Mouse (Mus musculus): ENCODE data around the gene Kank1. TPM values are rescaled to one million over a fixed set of nuclear protein-coding genes. Genes with fewer than 3 reads are reported as not detected.

Kank1 gene
- total and polyA plus RNA-seq, 2 experiments = 31.7 to 33.6 TPM

GRCm38 (mm10) chr19:25253628-25254027 lies 16.9 kb downstream of the Kank1 start:
- 93% methylated on average over 3 of the region's 3 CpGs for WGBS
- H3K4me3 ChIP-seq (ENCODE audit: insufficient read depth, low read depth, low read length) = no peak overlapping the region
- no peaks in the 10 kb centered on the region for H3K27me3 ChIP-seq (ENCODE audit: control insufficient read depth, insufficient read depth, low read length)
- TF ChIP-seq CTCF (IDR thresholded peaks at IDR 0.05; ENCODE audit: low read depth, low read length) (no peak), POLR2A (IDR thresholded peaks at IDR 0.05; ENCODE audit: extremely low read depth, insufficient read depth, low read length) (no peak)
- no peak overlapping the region for H3K27ac ChIP-seq (replicated peaks; ENCODE audit: insufficient read depth, low read depth, low read length)
- no peak for DNase-seq (ENCODE audit: extremely low read depth, low read depth, low spot score)
- no peaks in the 10 kb centered on the region for H3K36me3 ChIP-seq (ENCODE audit: control insufficient read depth, insufficient read depth, low read length)
- no peaks in the 10 kb centered on the region for H3K4me1 ChIP-seq (ENCODE audit: control insufficient read depth, insufficient read depth, low read length)
- no peaks in the 10 kb centered on the region for H3K79me2 ChIP-seq (ENCODE audit: control insufficient read depth, insufficient read depth, low read length)
- H3K9ac ChIP-seq (ENCODE audit: low read depth, low read length) = no peak overlapping the region

- no peak overlapping the region for H3K9ac ChIP-seq (ENCODE audit: low read depth, low read length)
- no peaks in the 10 kb centered on the region for H3K79me2 ChIP-seq (ENCODE audit: control insufficient read depth, insufficient read depth, low read length)
- H3K27ac ChIP-seq (replicated peaks; ENCODE audit: insufficient read depth, low read depth, low read length) = no peak overlapping the region
- H3K4me1 ChIP-seq (ENCODE audit: control insufficient read depth, insufficient read depth, low read length) = no peaks in the 10 kb centered on the region
- no peak for TF ChIP-seq POLR2A (IDR thresholded peaks at IDR 0.05; ENCODE audit: extremely low read depth, insufficient read depth, low read length)
- no peak for TF ChIP-seq CTCF (IDR thresholded peaks at IDR 0.05; ENCODE audit: low read depth, low read length)
- 84% methylated on average over 6 of the region's 6 CpGs for WGBS
- no peak overlapping the region for H3K4me3 ChIP-seq (ENCODE audit: insufficient read depth, low read depth, low read length)
- H3K27me3 ChIP-seq (ENCODE audit: control insufficient read depth, insufficient read depth, low read length) = no peaks in the 10 kb centered on the region
- no peak for DNase-seq (ENCODE audit: extremely low read depth, low read depth, low spot score)
- H3K36me3 ChIP-seq (ENCODE audit: control insufficient read depth, insufficient read depth, low read length) = no peaks in the 10 kb centered on the region
These were observed 21.5 kb downstream of the Kank1 start for GRCm38 (mm10) chr19:25258321-25258720.

DNA sequence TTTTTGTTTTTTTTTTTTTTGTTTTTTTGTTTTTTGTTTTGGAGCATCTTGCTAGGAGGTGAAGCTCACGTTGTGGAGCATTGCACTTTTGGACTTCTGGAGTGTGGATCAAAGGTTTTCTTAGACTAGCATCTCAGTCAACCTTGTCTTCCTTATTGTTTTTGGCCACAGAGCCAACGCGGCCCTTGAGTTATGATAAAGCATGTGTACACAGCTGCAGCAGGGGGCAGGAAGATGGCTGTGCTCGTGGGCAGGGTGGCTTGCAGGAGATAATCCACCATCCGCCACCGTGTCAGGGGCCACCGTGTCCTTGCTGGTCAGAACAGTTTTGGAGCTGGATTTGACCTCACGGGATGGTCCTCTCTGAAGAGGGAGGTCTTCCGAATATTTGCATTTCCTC lies 29.4 kb downstream of the Kank1 start:
- 59% methylated on average over 9 of the region's 9 CpGs for WGBS
- Histone ChIP-seq H3K9ac (ENCODE audit: low read depth, low read length) (no peak overlapping the region), H3K27ac (replicated peaks; ENCODE audit: insufficient read depth, low read depth, low read length) (no peak overlapping the region), H3K4me3 (ENCODE audit: insufficient read depth, low read depth, low read length) (no peak overlapping the region), H3K27me3 (ENCODE audit: control insufficient read depth, insufficient read depth, low read length) (no peaks in the 10 kb centered on the region), H3K4me1 (ENCODE audit: control insufficient read depth, insufficient read depth, low read length) (no peaks in the 10 kb centered on the region), H3K79me2 (ENCODE audit: control insufficient read depth, insufficient read depth, low read length) (no peaks in the 10 kb centered on the region), H3K36me3 (ENCODE audit: control insufficient read depth, insufficient read depth, low read length) (no peaks in the 10 kb centered on the region)
- no peak for DNase-seq (ENCODE audit: extremely low read depth, low read depth, low spot score)
- TF ChIP-seq CTCF (IDR thresholded peaks at IDR 0.05; ENCODE audit: low read depth, low read length) = no peak
- TF ChIP-seq POLR2A (IDR thresholded peaks at IDR 0.05; ENCODE audit: extremely low read depth, insufficient read depth, low read length) = no peak

- H3K27ac ChIP-seq (replicated peaks; ENCODE audit: insufficient read depth, low read depth, low read length) = no peak overlapping the region
- H3K4me3 ChIP-seq (ENCODE audit: insufficient read depth, low read depth, low read length) = no peak overlapping the region
- H3K27me3 ChIP-seq (ENCODE audit: control insufficient read depth, insufficient read depth, low read length) = no peaks in the 10 kb centered on the region
- DNase-seq (ENCODE audit: extremely low read depth, low read depth, low spot score) = no peak
- TF ChIP-seq CTCF (IDR thresholded peaks at IDR 0.05; ENCODE audit: low read depth, low read length) (no peak), POLR2A (IDR thresholded peaks at IDR 0.05; ENCODE audit: extremely low read depth, insufficient read depth, low read length) (no peak)
- no peaks in the 10 kb centered on the region for H3K79me2 ChIP-seq (ENCODE audit: control insufficient read depth, insufficient read depth, low read length)
- 53% methylated on average over 6 of the region's 6 CpGs for WGBS
- H3K9ac ChIP-seq (ENCODE audit: low read depth, low read length) = no peak overlapping the region
- no peaks in the 10 kb centered on the region for H3K4me1 ChIP-seq (ENCODE audit: control insufficient read depth, insufficient read depth, low read length)
- no peaks in the 10 kb centered on the region for H3K36me3 ChIP-seq (ENCODE audit: control insufficient read depth, insufficient read depth, low read length)
These were observed 30.5 kb downstream of the Kank1 start for GRCm38 (mm10) chr19:25267247-25267646.

GRCm38 (mm10) chr19:25268532-25268931 lies 31.8 kb downstream of the Kank1 start:
- 49% methylated on average over 6 of the region's 6 CpGs for WGBS

DNA sequence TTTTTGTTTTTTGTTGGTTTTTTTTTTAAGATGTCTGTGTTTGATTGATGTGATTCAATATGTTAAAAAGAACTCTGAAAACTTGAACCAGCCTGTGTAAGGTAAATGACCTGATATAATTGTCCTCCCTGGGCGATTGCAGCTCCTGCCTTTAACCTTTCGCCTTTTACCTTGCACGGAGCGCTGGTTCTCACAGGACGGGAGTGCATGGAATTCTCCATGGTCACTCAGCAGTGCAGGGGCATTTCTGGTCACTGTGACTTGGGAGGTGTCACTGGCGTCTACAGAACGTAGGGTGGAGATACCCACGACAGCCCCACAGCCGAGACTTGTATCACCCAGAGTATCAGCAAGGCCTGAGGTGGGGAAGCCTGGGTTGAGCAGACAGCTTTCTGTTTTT lies 34.8 kb downstream of the Kank1 start:
- 79% methylated on average over 9 of the region's 9 CpGs for WGBS
- H3K36me3 ChIP-seq (ENCODE audit: control insufficient read depth, insufficient read depth, low read length) = no peaks in the 10 kb centered on the region
- peak; percentile 37 for DNase-seq (ENCODE audit: extremely low read depth, low read depth, low spot score)
- H3K4me3 ChIP-seq (ENCODE audit: insufficient read depth, low read depth, low read length) = no peak overlapping the region
- H3K27ac ChIP-seq (replicated peaks; ENCODE audit: insufficient read depth, low read depth, low read length) = no peak overlapping the region
- H3K9ac ChIP-seq (ENCODE audit: low read depth, low read length) = no peak overlapping the region
- H3K4me1 ChIP-seq (ENCODE audit: control insufficient read depth, insufficient read depth, low read length) = no peaks in the 10 kb centered on the region
- TF ChIP-seq POLR2A (IDR thresholded peaks at IDR 0.05; ENCODE audit: extremely low read depth, insufficient read depth, low read length) (no peak), CTCF (IDR thresholded peaks at IDR 0.05; ENCODE audit: low read depth, low read length) (no peak)
- H3K27me3 ChIP-seq (ENCODE audit: control insufficient read depth, insufficient read depth, low read length) = no peaks in the 10 kb centered on the region
- H3K79me2 ChIP-seq (ENCODE audit: control insufficient read depth, insufficient read depth, low read length) = no peaks in the 10 kb centered on the region

More at GRCm38 (mm10) chr19:25268532-25268931, 31.8 kb downstream of the Kank1 start:
- Histone ChIP-seq H3K79me2 (ENCODE audit: control insufficient read depth, insufficient read depth, low read length) (no peaks in the 10 kb centered on the region), H3K9ac (ENCODE audit: low read depth, low read length) (no peak overlapping the region), H3K36me3 (ENCODE audit: control insufficient read depth, insufficient read depth, low read length) (no peaks in the 10 kb centered on the region), H3K27me3 (ENCODE audit: control insufficient read depth, insufficient read depth, low read length) (no peaks in the 10 kb centered on the region), H3K27ac (replicated peaks; ENCODE audit: insufficient read depth, low read depth, low read length) (no peak overlapping the region), H3K4me1 (ENCODE audit: control insufficient read depth, insufficient read depth, low read length) (no peaks in the 10 kb centered on the region), H3K4me3 (ENCODE audit: insufficient read depth, low read depth, low read length) (no peak overlapping the region)
- TF ChIP-seq CTCF (IDR thresholded peaks at IDR 0.05; ENCODE audit: low read depth, low read length) (no peak), POLR2A (IDR thresholded peaks at IDR 0.05; ENCODE audit: extremely low read depth, insufficient read depth, low read length) (no peak)
- peak; percentile 56 for DNase-seq (ENCODE audit: extremely low read depth, low read depth, low spot score)
